Mouse (Mus musculus): ENCODE results near the gene Dmbt1. TPM values are rescaled to one million over a fixed set of nuclear protein-coding genes. Genes with fewer than 3 reads are reported as not detected.

The Dmbt1 gene
- 31.9 and 36.6 TPM in 2 replicates for polyA plus RNA-seq (2012; rRNA removed)

DNA sequence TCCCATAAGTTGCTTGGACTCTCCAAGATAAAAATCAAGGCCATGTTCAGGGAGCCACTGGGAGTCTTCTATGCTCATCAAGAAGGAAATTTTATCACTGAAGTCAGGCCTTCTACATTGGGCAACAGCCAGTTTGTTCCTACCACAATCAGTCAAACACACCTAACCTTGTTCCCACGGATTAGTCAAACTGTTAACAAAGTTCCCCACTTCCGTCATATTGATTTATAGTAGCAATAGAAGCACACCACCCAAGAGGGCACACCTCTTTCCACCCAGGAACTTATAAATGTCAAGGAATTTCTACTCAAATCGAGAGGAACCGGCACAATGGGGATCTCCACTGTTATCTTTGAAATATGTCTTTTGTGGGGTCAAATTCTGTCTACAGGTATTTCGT is at the start of gene Dmbt1:
Gene Dmbt1 (plus strand): TSS at position 299 of the 400 bp plus-strand sequence.

DNA sequence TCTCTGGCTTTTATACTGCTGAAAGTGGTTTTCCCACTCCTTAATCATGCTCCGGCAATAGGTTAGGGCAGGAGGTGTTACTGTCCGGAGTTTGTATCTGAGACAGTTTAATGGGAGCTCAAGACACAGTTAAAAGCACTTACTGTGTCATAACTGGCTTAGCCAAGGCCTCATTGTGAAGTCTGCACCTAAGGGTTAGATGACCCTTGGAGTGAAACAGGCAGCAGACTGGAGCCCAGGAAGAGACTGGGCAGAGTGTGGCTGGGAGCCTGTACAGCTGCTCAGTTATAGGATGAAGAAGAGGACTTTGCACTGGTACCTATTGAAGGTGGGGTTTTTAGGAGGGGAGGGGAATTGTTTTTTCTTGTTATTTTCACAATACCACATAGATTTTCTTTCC is 114.4 kb downstream of the Dmbt1 start, which contains the start of gene 4933402N03Rik:
Gene 4933402N03Rik (minus strand): TSS at position 101 of the 400 bp plus-strand sequence.

Other genes with a start within 250 kb of the Dmbt1 start
- gene Plekha1, start 166.3 kb upstream of the Dmbt1 start, polyA plus RNA-seq (2012; rRNA removed): 8.5 and 9.5 TPM in 2 replicates
- 35.0 and 64.7 TPM in 2 replicates for gene Htra1, start 95.9 kb upstream of the Dmbt1 start, polyA plus RNA-seq (2012; rRNA removed)
- gene 4933402N03Rik, start 114.3 kb downstream of the Dmbt1 start, polyA plus RNA-seq (2012; rRNA removed): not detected in 2 replicates
- 0.08 and 0.33 TPM in 2 replicates for gene 5430419D17Rik, start 142.3 kb downstream of the Dmbt1 start, polyA plus RNA-seq (2012; rRNA removed)

Data from stomach, adult 2 months (tissue).